Mouse (Mus musculus) ovary, postnatal 36 days (tissue): Measurements from ENCODE around the gene Dnaic2.

Experiments used
- DNase-seq: peaks from one replicate; pipeline ENCODE4 v3.0.0; 2022; ENCODE audit warnings: low spot score, mixed read lengths

Dnaic2 gene

GRCm38 (mm10) chr11:114798624-114799023 is 71.4 kb downstream of the Dnaic2 start, which contains the start of gene Gpr142:
Gene Gpr142 (plus strand): TSS chr11:114798924.
- DNase-seq, result no peak

GRCm38 (mm10) chr11:114801906-114802305 is 74.7 kb downstream of the Dnaic2 start:
- DNase-seq, result no peak

- no peak for DNase-seq
Observed at GRCm38 (mm10) chr11:114802540-114803267, 75.5 kb downstream of the Dnaic2 start.

GRCm38 (mm10) chr11:114803990-114804389 is 76.8 kb downstream of the Dnaic2 start:
- DNase-seq, result no peak

- DNase-seq, result no peak
Observed at GRCm38 (mm10) chr11:114807025-114807424, 79.8 kb downstream of the Dnaic2 start.
